Mouse (Mus musculus): ENCODE measurements around the gene Tnfaip8l2. TPM values are rescaled to one million over a fixed set of nuclear protein-coding genes. Genes with fewer than 3 reads are reported as not detected.
A peak's percentile ranks its signal among the peaks of the same experiment; 100 is the strongest.
"Not testable (repeated sequence)": the region's sequence is repeated elsewhere in the genome, so short reads cannot be mapped to it uniquely, and the experiment has no call there.

Gene Tnfaip8l2
- polyA plus RNA-seq, 1 experiment from 2014 or later, result 3.1 TPM

GRCm38 (mm10) chr3:95153874-95154273 lies 11.7 kb upstream of the Tnfaip8l2 start:
- Histone ChIP-seq H3K9ac (no peak overlapping the region), H3K27ac (no peak overlapping the region), H3K4me2 (no peak overlapping the region), H3K36me3 (no peaks in the 10 kb centered on the region), H3K27me3 (peaks cover 5% of the 10 kb centered on the region; the same call in 1 of the 2 replicates), H3K9me3 (no peaks in the 10 kb centered on the region), H3K4me3 (no peak overlapping the region), H3K4me1 (replicated peaks) (no peaks in the 10 kb centered on the region)
- no peak for ATAC-seq (ENCODE audit: low FRiP score)
- 63% methylated on average over 4 of the region's 4 CpGs for WGBS

GRCm38 (mm10) chr3:95147924-95148323 lies 5.8 kb upstream of the Tnfaip8l2 start:
- H3K27ac ChIP-seq, result no peak overlapping the region
- WGBS, result 34% methylated on average over 3 of the region's 3 CpGs
- no peak for ATAC-seq (ENCODE audit: low FRiP score)
- no peak overlapping the region for H3K4me3 ChIP-seq
- no peak overlapping the region for H3K9ac ChIP-seq
- H3K4me2 ChIP-seq, result no peak overlapping the region
- no peaks in the 10 kb centered on the region for H3K36me3 ChIP-seq
- H3K27me3 ChIP-seq, result no peaks in the 10 kb centered on the region
- H3K9me3 ChIP-seq, result no peaks in the 10 kb centered on the region
- H3K4me1 ChIP-seq (replicated peaks), result no peaks in the 10 kb centered on the region

GRCm38 (mm10) chr3:95142617-95143011 lies 454 bp upstream of the Tnfaip8l2 start:
- WGBS, result 9% methylated on average over 5 of the region's 5 CpGs
- Histone ChIP-seq H3K36me3 (peaks cover 29% of the 10 kb centered on the region), H3K4me2 (no peak overlapping the region), H3K9me3 (no peaks in the 10 kb centered on the region), H3K4me3 (no peak overlapping the region), H3K27me3 (no peaks in the 10 kb centered on the region), H3K4me1 (replicated peaks) (no peaks in the 10 kb centered on the region), H3K27ac (no peak overlapping the region), H3K9ac (no peak overlapping the region)
- peak; percentile 62 for ATAC-seq (ENCODE audit: low FRiP score)

DNA sequence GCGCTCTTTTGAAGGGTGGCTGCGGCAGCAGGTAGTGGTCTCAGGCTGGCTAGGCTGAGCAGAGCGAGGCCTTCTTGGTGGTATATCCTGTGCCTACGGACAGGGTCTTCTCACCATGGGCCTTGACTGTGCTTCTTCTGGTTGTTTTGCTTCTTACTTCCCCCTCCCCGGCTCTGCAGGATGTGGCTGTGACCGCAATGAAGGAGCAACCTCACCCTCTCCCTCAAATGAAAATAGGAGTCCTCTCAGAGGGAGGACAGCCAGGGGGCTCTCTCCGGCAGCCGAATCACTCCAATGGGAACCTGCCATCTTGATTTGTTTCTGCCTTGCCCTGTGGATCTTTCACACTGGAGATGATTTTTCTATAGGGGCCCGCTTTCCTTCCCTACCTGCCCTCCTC lies 686 bp downstream of the Tnfaip8l2 start:
- Histone ChIP-seq H3K9me3 (no peaks in the 10 kb centered on the region), H3K27ac (no peak overlapping the region), H3K4me2 (no peak overlapping the region), H3K27me3 (no peaks in the 10 kb centered on the region), H3K9ac (no peak overlapping the region), H3K36me3 (peaks cover 29% of the 10 kb centered on the region), H3K4me3 (no peak overlapping the region), H3K4me1 (replicated peaks) (peaks cover 5% of the 10 kb centered on the region)
- WGBS, result 91% methylated on average over 9 of the region's 9 CpGs
- ATAC-seq (ENCODE audit: low FRiP score), result no peak

- peaks cover 11% of the 10 kb centered on the region for H3K4me1 ChIP-seq (replicated peaks)
- 90% methylated on average over 6 of the region's 6 CpGs for WGBS
- H3K4me2 ChIP-seq, result no peak overlapping the region
- H3K4me3 ChIP-seq, result no peak overlapping the region
- ATAC-seq (ENCODE audit: low FRiP score), result no peak
- H3K9ac ChIP-seq, result no peak overlapping the region
- no peaks in the 10 kb centered on the region for H3K27me3 ChIP-seq
- H3K36me3 ChIP-seq, result peaks cover 29% of the 10 kb centered on the region
- H3K27ac ChIP-seq, result no peak overlapping the region
- no peaks in the 10 kb centered on the region for H3K9me3 ChIP-seq
Observed at GRCm38 (mm10) chr3:95140795-95141194, 1.4 kb downstream of the Tnfaip8l2 start.

DNA sequence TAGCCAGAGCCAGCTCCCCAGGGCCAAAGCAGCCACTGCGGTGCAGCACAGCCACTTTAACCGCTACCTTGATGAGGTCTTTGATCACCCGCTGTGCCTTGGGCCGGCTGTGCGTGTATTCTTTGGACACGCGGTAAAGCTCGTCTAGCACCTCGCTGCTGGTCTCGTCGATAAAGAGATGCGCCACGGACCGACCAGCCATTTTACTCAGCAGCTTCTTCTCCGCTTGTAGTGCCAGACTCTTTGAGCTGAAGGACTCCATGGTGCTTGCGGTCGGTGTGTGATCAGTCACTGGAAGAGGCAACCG lies 1.9 kb downstream of the Tnfaip8l2 start:
- H3K4me1 ChIP-seq (replicated peaks), result peaks cover 17% of the 10 kb centered on the region
- no peaks in the 10 kb centered on the region for H3K9me3 ChIP-seq
- no peak for ATAC-seq (ENCODE audit: low FRiP score)
- no peak overlapping the region for H3K4me3 ChIP-seq
- peaks cover 29% of the 10 kb centered on the region for H3K36me3 ChIP-seq
- H3K27me3 ChIP-seq, result no peaks in the 10 kb centered on the region
- H3K4me2 ChIP-seq, result no peak overlapping the region
- WGBS, result 65% methylated on average over 18 of the region's 18 CpGs
- H3K9ac ChIP-seq, result no peak overlapping the region
- no peak overlapping the region for H3K27ac ChIP-seq

DNA sequence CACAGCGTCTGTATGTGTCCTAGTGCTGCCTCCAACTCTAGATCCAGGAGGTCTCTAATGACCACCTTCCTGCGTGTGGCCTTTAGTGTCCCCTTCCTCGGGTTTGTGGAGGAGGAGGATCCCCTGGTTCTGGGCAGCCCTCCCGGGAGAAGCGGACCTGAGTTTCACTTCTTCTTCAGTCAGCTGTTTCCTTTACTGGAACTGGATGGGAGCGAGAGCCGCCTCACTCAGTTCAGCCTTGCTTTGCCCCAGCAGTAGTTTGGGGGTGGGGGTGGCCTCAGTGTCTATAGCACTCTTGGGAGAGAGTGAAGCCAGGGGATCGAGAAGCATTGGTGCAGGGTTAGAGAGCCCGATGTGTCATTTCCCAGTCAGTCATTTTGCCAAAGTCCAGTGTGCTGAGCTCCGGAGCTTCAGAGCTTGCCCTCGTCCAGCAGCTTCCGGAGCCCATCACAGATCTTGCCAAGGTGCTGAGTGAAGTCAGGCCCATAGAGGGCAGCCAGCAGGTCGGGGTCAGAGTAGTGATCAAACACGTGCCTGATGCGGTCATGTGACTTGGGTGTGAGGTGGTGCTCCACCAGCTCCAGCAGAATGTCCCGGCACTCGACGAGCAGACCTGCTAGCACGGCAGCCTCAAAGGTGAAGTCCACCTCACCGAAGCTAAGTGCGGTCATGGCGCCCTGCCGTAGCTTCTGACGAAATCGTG lies 2.4 kb downstream of the Tnfaip8l2 start:
- Histone ChIP-seq H3K27ac (no peak overlapping the region), H3K9ac (no peak overlapping the region), H3K36me3 (peaks cover 29% of the 10 kb centered on the region), H3K4me2 (no peak overlapping the region), H3K27me3 (no peaks in the 10 kb centered on the region), H3K9me3 (no peaks in the 10 kb centered on the region), H3K4me1 (replicated peaks) (peaks cover 22% of the 10 kb centered on the region), H3K4me3 (no peak overlapping the region)
- ATAC-seq (ENCODE audit: low FRiP score), result no peak
- 74% methylated on average over 25 of the region's 25 CpGs for WGBS

GRCm38 (mm10) chr3:95136336-95136735 lies 5.8 kb downstream of the Tnfaip8l2 start:
- H3K27me3 ChIP-seq, result no peaks in the 10 kb centered on the region
- no peak for ATAC-seq (ENCODE audit: low FRiP score)
- H3K9me3 ChIP-seq, result no peaks in the 10 kb centered on the region
- peaks cover 29% of the 10 kb centered on the region for H3K4me1 ChIP-seq (replicated peaks)
- peaks cover 27% of the 10 kb centered on the region for H3K36me3 ChIP-seq
- no peak overlapping the region for H3K27ac ChIP-seq
- no peak overlapping the region for H3K4me2 ChIP-seq
- WGBS, result 93% methylated on average over 3 of the region's 3 CpGs
- no peak overlapping the region for H3K4me3 ChIP-seq
- no peak overlapping the region for H3K9ac ChIP-seq

- Histone ChIP-seq H3K36me3 (peaks cover 19% of the 10 kb centered on the region), H3K4me1 (replicated peaks) (peaks cover 29% of the 10 kb centered on the region), H3K9me3 (no peaks in the 10 kb centered on the region), H3K9ac (peak overlapping the region; percentile 61), H3K4me2 (peak overlapping the region; percentile 62), H3K27me3 (no peaks in the 10 kb centered on the region), H3K27ac (no peak overlapping the region), H3K4me3 (peak overlapping the region; percentile 36)
- no peak for ATAC-seq (ENCODE audit: low FRiP score)
- 93% methylated on average over 7 of the region's 7 CpGs for WGBS
Observed at GRCm38 (mm10) chr3:95135433-95136052, 6.6 kb downstream of the Tnfaip8l2 start.

DNA sequence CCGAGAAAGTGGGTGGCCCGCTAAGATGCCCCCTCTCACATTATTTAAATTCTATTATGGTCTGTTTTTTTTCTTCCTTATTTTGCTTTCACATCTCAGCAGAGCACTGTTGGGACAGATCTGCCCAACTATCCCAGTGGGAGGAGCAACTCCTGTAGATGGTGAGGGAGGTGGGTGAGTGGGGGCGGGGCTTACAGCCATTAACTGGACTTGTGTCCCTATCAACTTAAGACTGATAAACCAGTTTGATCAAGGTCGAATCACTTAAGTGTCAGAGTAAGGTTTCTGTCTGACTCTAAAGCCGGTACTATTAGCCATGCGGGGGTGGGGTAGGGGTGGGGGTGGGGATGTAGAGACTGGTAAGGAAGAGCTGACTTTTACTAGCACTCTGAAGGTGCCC lies 7.1 kb downstream of the Tnfaip8l2 start:
- H3K9ac ChIP-seq, result peak overlapping the region; percentile 61
- peak overlapping the region; percentile 36 for H3K4me3 ChIP-seq
- H3K36me3 ChIP-seq, result peaks cover 19% of the 10 kb centered on the region
- ATAC-seq (ENCODE audit: low FRiP score), result 0 out of 2 replicates have a peak, but pooled peaks have one; percentile 12
- no peaks in the 10 kb centered on the region for H3K27me3 ChIP-seq
- H3K4me1 ChIP-seq (replicated peaks), result peaks cover 29% of the 10 kb centered on the region
- H3K27ac ChIP-seq, result no peak overlapping the region
- H3K9me3 ChIP-seq, result no peaks in the 10 kb centered on the region
- 35% methylated on average over 6 of the region's 6 CpGs for WGBS
- peak overlapping the region; percentile 62 for H3K4me2 ChIP-seq

GRCm38 (mm10) chr3:95134133-95134532 lies 8.0 kb downstream of the Tnfaip8l2 start:
- not testable (repeated sequence) for H3K9ac ChIP-seq, H3K9me3 ChIP-seq, H3K27me3 ChIP-seq, H3K27ac ChIP-seq, H3K4me2 ChIP-seq
- peak; percentile 72 for ATAC-seq (ENCODE audit: low FRiP score)
- peaks cover 21% of the 10 kb centered on the region for H3K36me3 ChIP-seq
- H3K4me1 ChIP-seq (replicated peaks), result peaks cover 29% of the 10 kb centered on the region
- no CpG with 5 or more reads among the region's 12 CpGs for WGBS
- H3K4me3 ChIP-seq, result peak overlapping the region; percentile 67

GRCm38 (mm10) chr3:95133680-95134101 lies 8.5 kb downstream of the Tnfaip8l2 start, which contains the start of the genes Scnm1 and Lysmd1:
TSS of gene Scnm1 (minus strand) at chr3:95134011.
TSS of gene Lysmd1 (plus strand) at chr3:95134088.
- Histone ChIP-seq H3K9ac (peak within 1 kb of the TSS; percentile 88), H3K4me2 (peak within 1 kb of the TSS; percentile 86), H3K9me3 (no peaks in the 10 kb centered on the region), H3K4me1 (replicated peaks) (peaks cover 29% of the 10 kb centered on the region), H3K27ac (peak within 1 kb of the TSS; percentile 86), H3K27me3 (no peaks in the 10 kb centered on the region), H3K4me3 (peak within 1 kb of the TSS; percentile 67), H3K36me3 (peaks cover 24% of the 10 kb centered on the region)
- peak; percentile 92 for ATAC-seq (ENCODE audit: low FRiP score)
- under 1% methylated on average over 20 of the region's 20 CpGs for WGBS

- H3K4me2 ChIP-seq, result peak overlapping the region; percentile 86
- 65% methylated on average over 11 of the region's 11 CpGs for WGBS
Observed at GRCm38 (mm10) chr3:95133176-95133575, 9.0 kb downstream of the Tnfaip8l2 start.

More at GRCm38 (mm10) chr3:95133176-95133575, 9.0 kb downstream of the Tnfaip8l2 start:
- H3K9me3 ChIP-seq, result no peaks in the 10 kb centered on the region
- H3K36me3 ChIP-seq, result peaks cover 29% of the 10 kb centered on the region
- peaks cover 29% of the 10 kb centered on the region for H3K4me1 ChIP-seq (replicated peaks)
- no peaks in the 10 kb centered on the region for H3K27me3 ChIP-seq
- peak overlapping the region; percentile 67 for H3K4me3 ChIP-seq
- H3K27ac ChIP-seq, result peak overlapping the region; percentile 86
- peak; percentile 18; the same call in 1 of the 2 replicates for ATAC-seq (ENCODE audit: low FRiP score)
- peak overlapping the region; percentile 88 for H3K9ac ChIP-seq
